Mouse (Mus musculus): ENCODE data around the gene Crip2. TPM values are rescaled to one million over a fixed set of nuclear protein-coding genes. Genes with fewer than 3 reads are reported as not detected.

Gene Crip2
- polyA plus RNA-seq, 1 experiment from 2014 or later, result 245 TPM

- H3K9me3 ChIP-seq (replicated peaks), result no peaks in the 10 kb centered on the region
- no peak overlapping the region for H3K4me3 ChIP-seq
- WGBS, result 90% methylated on average over 4 of the region's 4 CpGs
- no peak overlapping the region for H3K27ac ChIP-seq
- ATAC-seq (ENCODE audit: low FRiP score), result no peak
- H3K4me2 ChIP-seq (replicated peaks), result no peak overlapping the region
- peaks cover 21% of the 10 kb centered on the region for H3K4me1 ChIP-seq
- no peaks in the 10 kb centered on the region for H3K27me3 ChIP-seq
- no peak overlapping the region for H3K9ac ChIP-seq
- H3K36me3 ChIP-seq, result peaks cover 10% of the 10 kb centered on the region
These were observed 32.5 kb upstream of the Crip2 start for GRCm38 (mm10) chr12:113107431-113108124.

GRCm38 (mm10) chr12:113108528-113109283, 31.3 kb upstream of the Crip2 start:
- no peaks in the 10 kb centered on the region for H3K27me3 ChIP-seq
- no peak overlapping the region for H3K9ac ChIP-seq
- H3K27ac ChIP-seq, result no peak overlapping the region
- H3K4me3 ChIP-seq, result no peak overlapping the region
- no peak overlapping the region for H3K4me2 ChIP-seq (replicated peaks)
- H3K4me1 ChIP-seq, result peaks cover 12% of the 10 kb centered on the region; the same call in 1 of the 2 replicates
- H3K9me3 ChIP-seq (replicated peaks), result no peaks in the 10 kb centered on the region
- ATAC-seq (ENCODE audit: low FRiP score), result no peak
- 89% methylated on average over 17 of the region's 17 CpGs for WGBS
- H3K36me3 ChIP-seq, result peaks cover 21% of the 10 kb centered on the region

- Histone ChIP-seq H3K9ac (no peak overlapping the region), H3K4me2 (replicated peaks) (no peak overlapping the region), H3K36me3 (peaks cover 32% of the 10 kb centered on the region), H3K27ac (no peak overlapping the region), H3K9me3 (replicated peaks) (no peaks in the 10 kb centered on the region), H3K4me3 (no peak overlapping the region), H3K27me3 (no peaks in the 10 kb centered on the region), H3K4me1 (0 out of 2 replicates have a peak, but pooled peaks cover 6% of the 10 kb centered on the region)
- no peak for ATAC-seq (ENCODE audit: low FRiP score)
- WGBS, result 85% methylated on average over 10 of the region's 10 CpGs
These were observed 30.2 kb upstream of the Crip2 start for GRCm38 (mm10) chr12:113109801-113110200.

DNA sequence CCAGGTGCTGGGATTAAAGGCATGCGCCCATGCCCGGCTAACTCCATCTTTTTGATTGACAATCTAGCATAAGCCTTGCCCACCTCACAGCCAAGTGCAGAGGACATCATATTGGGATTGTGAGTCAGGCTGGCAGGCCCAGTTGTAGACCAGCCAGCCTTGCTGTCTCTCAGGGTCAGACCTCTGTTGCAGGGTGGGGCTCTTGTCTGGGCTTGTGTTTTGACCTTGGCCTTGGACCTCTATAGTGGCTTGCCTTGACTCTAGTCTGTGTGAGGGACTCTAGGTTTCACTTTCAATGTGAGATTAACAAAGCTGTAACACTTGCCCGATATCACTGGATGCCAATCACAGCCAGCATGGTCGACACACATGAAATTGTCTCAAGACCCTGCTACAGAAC, 25.9 kb upstream of the Crip2 start:
- no peak overlapping the region for H3K4me3 ChIP-seq
- no peak overlapping the region for H3K27ac ChIP-seq
- 0 out of 2 replicates have a peak, but pooled peaks cover 2% of the 10 kb centered on the region for H3K4me1 ChIP-seq
- peaks cover 58% of the 10 kb centered on the region for H3K36me3 ChIP-seq
- ATAC-seq (ENCODE audit: low FRiP score), result no peak
- H3K27me3 ChIP-seq, result no peaks in the 10 kb centered on the region
- WGBS, result 91% methylated on average over 4 of the region's 4 CpGs
- H3K9me3 ChIP-seq (replicated peaks), result no peaks in the 10 kb centered on the region
- H3K9ac ChIP-seq, result no peak overlapping the region
- H3K4me2 ChIP-seq (replicated peaks), result no peak overlapping the region

DNA sequence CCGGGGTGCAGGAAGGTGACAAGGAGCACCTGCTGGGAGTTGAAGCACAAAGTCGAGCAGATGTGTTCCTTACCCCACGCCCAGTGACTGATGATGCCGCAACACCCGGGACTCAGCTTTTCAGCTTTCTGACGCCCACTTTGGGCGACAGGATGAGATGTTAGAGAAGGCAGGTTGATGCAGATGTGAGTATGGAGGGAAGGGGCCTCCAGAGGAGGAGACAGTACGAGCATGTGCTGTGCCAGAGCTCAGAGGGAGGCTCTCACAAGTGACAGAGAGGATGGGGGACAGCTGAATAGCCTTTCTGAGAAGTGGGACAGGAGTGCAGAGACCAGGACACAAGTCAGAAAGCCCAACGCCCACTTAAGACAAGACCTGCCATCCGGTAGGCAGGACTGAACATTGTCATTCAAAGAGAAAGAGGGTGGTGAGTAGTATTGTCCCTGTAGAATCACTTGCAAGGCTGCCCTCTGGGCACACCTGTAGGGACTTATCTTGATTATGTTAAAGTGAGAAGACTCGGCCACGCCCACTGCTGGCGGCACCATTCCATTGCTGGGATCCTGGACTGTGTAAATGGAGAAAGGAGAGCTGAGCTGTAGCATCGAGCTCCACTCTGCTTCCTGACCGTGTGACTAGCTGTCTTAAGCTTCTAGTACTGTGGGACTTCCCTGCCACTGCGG, 25.0 kb upstream of the Crip2 start:
- H3K4me2 ChIP-seq (replicated peaks), result no peak overlapping the region
- no peak overlapping the region for H3K27ac ChIP-seq
- 0 out of 2 replicates have a peak, but pooled peaks cover 2% of the 10 kb centered on the region for H3K4me1 ChIP-seq
- ATAC-seq (ENCODE audit: low FRiP score), result no peak
- H3K36me3 ChIP-seq, result peaks cover 59% of the 10 kb centered on the region
- H3K4me3 ChIP-seq, result no peak overlapping the region
- H3K9ac ChIP-seq, result no peak overlapping the region
- 84% methylated on average over 16 of the region's 16 CpGs for WGBS
- no peaks in the 10 kb centered on the region for H3K9me3 ChIP-seq (replicated peaks)
- H3K27me3 ChIP-seq, result no peaks in the 10 kb centered on the region

- peak; percentile 63 for ATAC-seq (ENCODE audit: low FRiP score)
- Histone ChIP-seq H3K4me1 (no peaks in the 10 kb centered on the region), H3K4me3 (no peak overlapping the region), H3K9ac (no peak overlapping the region), H3K36me3 (peaks cover 78% of the 10 kb centered on the region), H3K27ac (no peak overlapping the region), H3K4me2 (replicated peaks) (no peak overlapping the region), H3K27me3 (no peaks in the 10 kb centered on the region), H3K9me3 (replicated peaks) (no peaks in the 10 kb centered on the region)
- WGBS, result 86% methylated on average over 20 of the region's 20 CpGs
These were observed 20.3 kb upstream of the Crip2 start for GRCm38 (mm10) chr12:113119516-113120410.

GRCm38 (mm10) chr12:113124726-113125125, 15.3 kb upstream of the Crip2 start:
- WGBS, result 87% methylated on average over 6 of the region's 6 CpGs
- no peaks in the 10 kb centered on the region for H3K4me1 ChIP-seq

GRCm38 (mm10) chr12:113130732-113131131, 9.3 kb upstream of the Crip2 start:
- WGBS, result 94% methylated on average over 8 of the region's 8 CpGs
- no peak for ATAC-seq (ENCODE audit: low FRiP score)
- H3K4me3 ChIP-seq, result no peak overlapping the region
- no peaks in the 10 kb centered on the region for H3K27me3 ChIP-seq
- no peaks in the 10 kb centered on the region for H3K4me1 ChIP-seq
- no peak overlapping the region for H3K27ac ChIP-seq
- no peak overlapping the region for H3K4me2 ChIP-seq (replicated peaks)
- H3K9me3 ChIP-seq (replicated peaks), result no peaks in the 10 kb centered on the region
- H3K9ac ChIP-seq, result no peak overlapping the region
- peaks cover 100% of the 10 kb centered on the region for H3K36me3 ChIP-seq

More at GRCm38 (mm10) chr12:113124726-113125125, 15.3 kb upstream of the Crip2 start:
- Histone ChIP-seq H3K27ac (no peak overlapping the region), H3K27me3 (no peaks in the 10 kb centered on the region), H3K9me3 (replicated peaks) (no peaks in the 10 kb centered on the region), H3K36me3 (peaks cover 98% of the 10 kb centered on the region), H3K4me2 (replicated peaks) (no peak overlapping the region), H3K9ac (no peak overlapping the region), H3K4me3 (no peak overlapping the region)
- no peak for ATAC-seq (ENCODE audit: low FRiP score)

GRCm38 (mm10) chr12:113131601-113132000, 8.4 kb upstream of the Crip2 start:
- no peak for ATAC-seq (ENCODE audit: low FRiP score)
- WGBS, result 98% methylated on average over 14 of the region's 14 CpGs
- H3K27me3 ChIP-seq, result no peaks in the 10 kb centered on the region
- no peaks in the 10 kb centered on the region for H3K9me3 ChIP-seq (replicated peaks)
- no peak overlapping the region for H3K4me2 ChIP-seq (replicated peaks)
- H3K27ac ChIP-seq, result no peak overlapping the region
- H3K4me1 ChIP-seq, result no peaks in the 10 kb centered on the region
- H3K4me3 ChIP-seq, result no peak overlapping the region
- no peak overlapping the region for H3K9ac ChIP-seq
- peaks cover 100% of the 10 kb centered on the region for H3K36me3 ChIP-seq

GRCm38 (mm10) chr12:113132567-113132966, 7.5 kb upstream of the Crip2 start:
- Histone ChIP-seq H3K9ac (no peak overlapping the region), H3K4me2 (replicated peaks) (no peak overlapping the region), H3K4me1 (no peaks in the 10 kb centered on the region), H3K27me3 (no peaks in the 10 kb centered on the region), H3K36me3 (peaks cover 100% of the 10 kb centered on the region), H3K27ac (no peak overlapping the region), H3K4me3 (no peak overlapping the region), H3K9me3 (replicated peaks) (no peaks in the 10 kb centered on the region)
- 87% methylated on average over 2 of the region's 2 CpGs for WGBS
- no peak for ATAC-seq (ENCODE audit: low FRiP score)

DNA sequence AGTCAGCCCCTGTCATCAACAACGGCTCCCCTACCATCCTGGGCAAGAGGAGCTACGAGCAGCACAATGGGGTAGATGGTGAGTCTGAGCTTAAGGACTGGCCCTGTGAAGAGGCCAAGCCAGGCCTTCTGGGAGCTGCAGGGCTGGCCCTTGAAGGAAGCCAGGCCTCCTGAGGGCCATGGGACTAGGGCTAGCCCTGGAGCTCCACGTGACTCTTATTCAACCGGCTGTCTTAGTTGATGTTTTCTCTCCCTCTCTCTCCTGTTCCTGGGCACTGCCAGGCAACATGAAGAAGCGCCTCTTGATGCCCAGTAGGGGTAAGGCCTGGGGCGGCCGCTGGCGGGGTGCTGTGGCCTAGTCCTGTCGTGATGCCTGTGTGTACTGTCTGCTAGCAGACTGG, 6.8 kb upstream of the Crip2 start:
- WGBS, result 89% methylated on average over 9 of the region's 9 CpGs
- Histone ChIP-seq H3K9ac (no peak overlapping the region), H3K36me3 (peaks cover 95% of the 10 kb centered on the region), H3K4me1 (peaks cover under 1% of the 10 kb centered on the region), H3K4me3 (no peak overlapping the region), H3K27me3 (no peaks in the 10 kb centered on the region), H3K9me3 (replicated peaks) (no peaks in the 10 kb centered on the region), H3K27ac (no peak overlapping the region), H3K4me2 (replicated peaks) (no peak overlapping the region)
- ATAC-seq (ENCODE audit: low FRiP score), result no peak

All from hindbrain, embryonic 12.5 days (tissue).